Mouse (Mus musculus) erythroblast, adult 5-6 weeks (primary cell): ENCODE measurements around the gene Mrps23. TPM values are rescaled to one million over a fixed set of nuclear protein-coding genes. Genes with fewer than 3 reads are reported as not detected.
A peak's percentile ranks its signal among the peaks of the same experiment; 100 is the strongest.
"Not testable (repeated sequence)": the region's sequence is repeated elsewhere in the genome, so short reads cannot be mapped to it uniquely, and the experiment has no call there.

Experiments used
- ATAC-seq: replicated peaks from 2 replicates; pipeline ENCODE4 v1.8.0; 2016; ENCODE audit warnings: moderate number of reproducible peaks, mild to moderate bottlenecking, moderate TSS enrichment, inconsistent platforms; ENCODE audit not compliant: poor library complexity, low FRiP score, severe bottlenecking
- total RNA-seq, 2 experiments: library from RNA; stranded (forward) in 1 of 2; stranded (reverse) in 1 of 2; fragments of 150-400 nt in 1 of 2; fragments of 200-764, 138-1000 nt in 1 of 2; gene quantifications; 2 replicates each; pipeline versions ENCODE4 v1.2.3 to v1.2.4; 2015 to 2017; ENCODE audit warnings: low replicate concordance in 2 of 2

Gene Mrps23
- total RNA-seq, 2 experiments from 2014 or later, result 10.1 to 16.9 TPM

DNA sequence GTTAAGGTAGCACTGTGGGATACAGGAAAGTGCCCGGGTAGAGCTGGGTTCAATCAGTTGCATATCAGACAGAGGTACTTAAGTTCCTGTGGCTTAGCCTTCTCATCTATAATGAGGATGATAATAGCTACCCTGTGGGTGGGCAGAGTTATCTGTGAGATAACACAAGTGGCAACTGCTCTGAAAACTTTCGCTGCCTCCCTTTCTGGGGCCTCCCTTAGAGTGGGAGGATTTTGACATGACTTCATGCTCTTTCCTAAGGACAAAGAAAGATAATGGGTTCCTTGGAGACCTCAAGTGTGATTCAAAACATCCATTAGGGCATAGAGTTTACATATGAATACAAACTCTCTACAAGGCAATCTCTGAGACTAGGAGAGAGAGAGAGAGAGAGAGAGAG lies 2.1 kb upstream of the Mrps23 start:
- no peak for ATAC-seq

DNA sequence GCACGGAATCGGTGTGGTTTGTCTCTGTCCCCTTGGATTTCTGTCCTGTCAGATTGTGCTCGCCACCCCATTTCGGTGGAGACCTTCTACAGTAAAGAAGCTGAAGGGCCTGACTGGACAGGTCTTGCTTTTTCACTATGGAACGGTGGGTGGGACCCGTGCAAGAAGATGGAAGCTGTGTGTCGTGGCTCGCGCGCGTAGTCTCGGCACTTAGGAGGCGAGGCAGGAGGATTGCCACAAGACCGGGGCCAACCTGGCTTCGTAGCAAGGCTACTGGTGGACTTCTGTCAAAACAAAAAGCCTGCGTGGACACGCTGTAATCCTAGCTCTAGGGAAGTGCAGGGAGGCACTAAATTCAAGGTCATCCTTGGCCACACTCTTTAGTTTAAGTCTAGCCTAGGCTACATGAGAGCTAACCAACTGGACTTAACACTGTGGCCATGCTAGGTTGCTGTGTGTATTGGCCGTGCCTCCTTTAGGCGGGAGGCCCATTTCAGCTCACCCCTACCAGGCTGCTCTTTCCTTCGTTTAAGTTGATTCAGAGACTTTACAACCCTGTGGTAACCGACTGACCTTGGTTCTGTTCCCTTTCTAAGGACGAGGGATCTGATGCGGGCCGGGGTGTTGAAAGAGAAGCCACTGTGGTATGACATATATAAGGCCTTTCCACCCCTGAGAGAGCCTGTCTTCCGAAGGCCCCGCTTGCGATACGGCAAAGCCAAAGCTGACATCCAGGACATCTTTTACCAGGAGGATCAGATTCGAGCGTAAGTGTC lies 593 bp downstream of the Mrps23 start:
- peak; percentile 58 for ATAC-seq

- ATAC-seq, result not testable (repeated sequence)
Observed at GRCm38 (mm10) chr11:88206576-88206975, 2.4 kb downstream of the Mrps23 start.

DNA sequence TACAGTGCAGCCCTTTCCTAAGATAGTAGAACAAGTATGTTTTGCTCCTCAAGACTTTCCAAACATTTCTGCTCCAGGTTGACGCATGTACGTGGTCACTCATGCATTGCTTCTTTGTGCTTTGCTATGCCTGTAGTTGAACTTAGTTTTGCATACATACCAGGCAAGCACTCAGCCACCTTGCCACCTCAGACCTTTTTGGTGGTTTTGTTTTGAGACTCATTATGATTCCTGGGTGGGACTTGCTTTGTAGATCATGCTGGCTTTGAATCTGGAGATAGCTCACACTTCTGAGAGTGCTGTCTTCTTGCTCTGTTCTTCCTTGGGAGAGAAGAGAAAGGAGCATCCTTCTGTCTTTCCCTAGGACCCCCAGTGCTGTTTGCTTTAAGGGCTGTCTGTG lies 3.5 kb downstream of the Mrps23 start:
- no peak for ATAC-seq

- no peak for ATAC-seq
Observed at GRCm38 (mm10) chr11:88211824-88212582, 7.8 kb downstream of the Mrps23 start.

- no peak for ATAC-seq
Observed at GRCm38 (mm10) chr11:88213757-88214156, 9.6 kb downstream of the Mrps23 start.

- ATAC-seq, result no peak
Observed at GRCm38 (mm10) chr11:88214881-88215831, 11.0 kb downstream of the Mrps23 start.

DNA sequence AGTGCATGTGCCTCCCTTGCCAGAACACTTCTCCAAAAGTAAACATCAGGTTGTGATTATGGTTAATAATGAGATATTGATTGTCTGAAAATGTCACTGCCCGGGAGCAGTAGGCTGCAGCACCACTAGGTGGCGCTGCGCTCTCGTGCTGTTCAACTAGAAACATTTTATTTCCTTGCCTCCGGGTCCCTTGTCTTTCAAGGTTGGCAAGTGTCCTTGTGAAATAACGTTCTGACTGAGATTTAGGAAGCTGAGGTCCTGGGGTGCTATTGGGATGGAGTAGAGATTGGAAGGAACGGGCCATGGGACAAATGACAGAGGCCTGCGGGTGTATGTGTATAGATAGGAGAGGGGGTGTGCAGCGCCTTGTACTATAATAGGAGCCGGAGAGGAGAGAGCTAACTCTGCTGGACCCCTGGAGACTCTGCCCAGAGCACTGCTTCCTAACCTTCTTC lies 12.1 kb downstream of the Mrps23 start:
- peak; percentile 48; the same call in 1 of the 2 replicates for ATAC-seq

DNA sequence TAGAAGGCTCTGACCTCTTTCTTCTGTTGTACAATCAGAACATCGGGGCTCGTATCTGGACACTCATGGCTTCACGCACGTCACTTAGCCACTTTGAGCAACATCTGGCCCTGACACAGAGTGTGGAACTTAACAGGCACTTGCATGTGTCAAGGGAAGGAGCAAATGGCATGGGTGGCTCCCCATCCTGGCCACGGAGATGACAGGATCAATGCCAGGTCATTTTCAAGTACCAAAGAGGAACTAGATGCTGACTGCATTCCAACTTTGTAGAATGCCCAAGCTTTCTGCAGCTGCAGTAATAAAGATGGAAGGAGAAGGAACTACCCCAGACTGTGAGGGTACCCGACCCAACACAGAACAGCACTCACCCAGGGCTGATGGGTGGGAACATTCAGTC lies 14.0 kb downstream of the Mrps23 start:
- no peak for ATAC-seq

- no peak for ATAC-seq
Observed at GRCm38 (mm10) chr11:88218586-88218985, 14.4 kb downstream of the Mrps23 start.

DNA sequence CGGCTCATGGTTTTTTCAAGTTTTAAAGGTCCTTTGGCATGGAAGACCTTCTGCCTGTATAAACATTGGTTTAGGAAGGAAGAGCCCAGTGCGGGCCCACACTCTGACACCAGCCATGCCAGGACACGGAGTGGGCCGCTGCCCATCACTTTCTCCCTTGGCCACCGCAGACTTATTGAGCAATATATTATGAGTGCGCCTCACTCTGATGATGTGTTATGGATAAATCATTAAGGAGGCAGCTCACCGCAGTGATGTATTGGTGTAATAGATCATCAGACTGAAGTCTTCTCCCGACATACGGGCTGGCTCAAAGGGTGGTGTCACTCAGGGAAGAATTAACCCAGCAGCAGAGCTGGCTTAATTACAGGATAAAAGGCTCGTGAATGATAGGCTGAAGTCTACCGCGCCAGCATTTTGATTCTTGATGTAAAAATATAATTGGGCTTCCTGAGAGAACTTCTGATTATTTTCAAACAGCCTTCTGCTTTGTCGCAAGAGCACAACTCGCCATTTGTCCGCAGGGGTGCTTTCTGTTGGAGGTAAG lies 17.8 kb downstream of the Mrps23 start:
- no peak for ATAC-seq

GRCm38 (mm10) chr11:88227001-88227957 lies 23.1 kb downstream of the Mrps23 start:
- ATAC-seq, result no peak

GRCm38 (mm10) chr11:88231213-88231790 lies 27.1 kb downstream of the Mrps23 start:
- ATAC-seq, result no peak

GRCm38 (mm10) chr11:88233528-88234427 lies 29.6 kb downstream of the Mrps23 start:
- ATAC-seq, result no peak

DNA sequence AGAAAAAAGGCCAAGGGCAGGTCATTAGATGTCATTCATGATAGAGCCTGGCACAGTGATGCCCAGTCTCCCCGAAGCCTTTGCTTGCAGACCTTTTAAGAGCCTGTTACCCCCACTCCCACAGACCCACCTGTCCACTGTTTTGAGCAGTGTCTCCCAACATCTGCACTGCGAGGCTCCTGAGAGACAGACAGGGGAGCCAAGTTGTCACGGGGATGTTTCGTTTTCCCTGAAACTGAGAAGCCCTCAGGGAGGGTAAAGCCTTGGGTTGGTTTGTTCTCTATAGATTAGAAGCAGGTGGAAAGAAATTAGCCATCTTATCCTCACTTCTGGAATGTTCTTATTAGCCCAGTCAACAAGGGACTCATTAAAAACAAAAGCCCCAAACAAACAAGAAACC lies 30.6 kb downstream of the Mrps23 start:
- ATAC-seq, result no peak

DNA sequence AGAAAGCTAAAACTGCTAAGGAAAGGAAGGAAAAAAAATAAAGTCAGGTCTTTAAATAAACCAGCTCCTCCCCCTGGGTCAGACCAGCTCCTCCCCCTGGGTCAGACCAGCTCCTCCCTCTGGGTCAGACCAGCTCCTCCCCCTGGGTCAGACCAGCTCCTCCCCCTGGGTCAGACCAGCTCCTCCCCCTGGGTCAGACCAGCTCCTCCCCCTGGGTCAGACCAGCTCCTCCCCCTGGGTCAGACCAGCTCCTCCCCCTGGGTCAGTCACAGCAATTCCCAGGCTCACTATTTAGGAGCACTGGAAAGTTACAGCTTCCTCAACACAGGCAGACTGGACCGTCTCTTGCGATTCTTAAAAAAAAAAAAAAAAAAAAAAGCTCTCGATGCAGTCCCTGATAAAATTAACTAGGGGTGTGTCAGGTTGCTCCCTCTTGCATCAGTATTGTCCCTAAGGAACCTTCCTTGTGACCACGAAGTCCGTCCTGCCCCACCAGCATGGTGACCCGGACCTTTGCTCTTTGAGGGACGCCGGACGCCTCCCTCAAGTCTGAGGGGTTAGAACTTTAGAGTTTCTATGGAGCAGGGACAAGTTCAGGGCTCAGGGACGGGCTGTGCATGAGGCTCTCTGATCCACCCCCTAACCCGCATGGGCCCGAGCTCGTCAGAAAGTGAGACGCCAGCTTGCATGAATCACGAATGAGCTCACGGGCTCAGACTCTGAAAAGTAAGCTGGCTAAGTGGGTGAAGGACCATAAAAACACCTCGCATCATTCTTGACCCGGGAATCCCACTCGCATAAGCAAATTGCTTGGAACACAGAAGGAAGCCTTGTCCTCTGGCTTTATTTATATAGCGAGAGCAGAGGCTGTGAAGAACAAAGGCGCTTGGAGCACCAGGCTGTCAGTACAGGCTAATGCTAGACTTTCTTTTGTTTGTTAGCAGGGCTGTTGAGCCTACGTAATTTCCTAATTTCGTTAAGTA lies 31.3 kb downstream of the Mrps23 start:
- no peak for ATAC-seq
